Mouse (Mus musculus): Measurements from ENCODE around the gene AI854703.

Gene AI854703

GRCm38 (mm10) chr6:48665471-48665870 is 38.9 kb downstream of the AI854703 start:
- no peak for DNase-seq

GRCm38 (mm10) chr6:48666159-48666586 is 39.6 kb downstream of the AI854703 start:
- DNase-seq, result no peak

- DNase-seq, result no peak
Measured at GRCm38 (mm10) chr6:48668022-48668421, 41.5 kb downstream of the AI854703 start.

GRCm38 (mm10) chr6:48669446-48669969 is 42.9 kb downstream of the AI854703 start:
- no peak for DNase-seq

- DNase-seq, result no peak
Measured at GRCm38 (mm10) chr6:48674291-48675058, 47.9 kb downstream of the AI854703 start.

- no peak for DNase-seq
Measured at GRCm38 (mm10) chr6:48675400-48675930, 48.9 kb downstream of the AI854703 start.

- DNase-seq, result no peak
Measured at GRCm38 (mm10) chr6:48675931-48676859, 49.6 kb downstream of the AI854703 start, which contains the start of gene Gimap9. Gene Gimap9 (plus strand): TSS chr6:48676129.

GRCm38 (mm10) chr6:48676860-48677415 is 50.4 kb downstream of the AI854703 start:
- DNase-seq, result no peak

- DNase-seq, result no peak
Measured at GRCm38 (mm10) chr6:48677492-48678345, 51.2 kb downstream of the AI854703 start.

- DNase-seq, result no peak
Measured at GRCm38 (mm10) chr6:48678391-48678790, 51.8 kb downstream of the AI854703 start.

- DNase-seq, result no peak
Measured at GRCm38 (mm10) chr6:48679701-48680100, 53.1 kb downstream of the AI854703 start.

GRCm38 (mm10) chr6:48680421-48680820 is 53.9 kb downstream of the AI854703 start:
- DNase-seq, result no peak

GRCm38 (mm10) chr6:48681472-48682090 is 55.0 kb downstream of the AI854703 start:
- DNase-seq, result no peak

GRCm38 (mm10) chr6:48682271-48682670 is 55.7 kb downstream of the AI854703 start:
- no peak for DNase-seq

Data from cerebellum, adult 9-11 months (tissue).